ENCODE assay signal across 28 mouse cellular contexts in genomic region chr11:69105796-69106195, GRCm38 (mm10). TPM values are rescaled to one million over a fixed set of nuclear protein-coding genes. Genes with fewer than 3 reads are reported as not detected.
DNase-seq lines count a peak whose midpoint lies in the region; ATAC-seq and TF ChIP-seq lines count a peak whose summit lies in the region.
"Had no signal": no experiment of that assay in that cellular context is flagged by ENCODE, and none has a peak within 500 bp of the region (broad histone marks: within the 10 kb centered on the region; RNA-seq: fewer than 3 reads in every experiment).

No protein-coding gene starts in this region.

- H3K9ac ChIP-seq in heart, embryonic 13.5 days: peak overlapping the region; percentile 10; the same call in 1 of the 2 replicates
- H3K9ac ChIP-seq: forebrain, embryonic 12.5 days; heart, embryonic 12.5 days; intestine, embryonic 15.5 days; limb, embryonic 13.5 days; liver, embryonic 13.5 days; lung, embryonic 15.5 days had no signal

- H3K27me3 ChIP-seq in heart, embryonic 13.5 days (replicated peaks): no peaks in the 10 kb centered on the region
- H3K27me3 ChIP-seq in splenic B cell, adult 2 months (ENCODE audit: control insufficient read depth, insufficient read depth, low read length, poor library complexity, severe bottlenecking): no peaks in the 10 kb centered on the region
- H3K27me3 ChIP-seq: CH12.LX; forebrain, embryonic 12.5 days; heart, embryonic 12.5 days; intestine, embryonic 15.5 days; limb, embryonic 13.5 days; liver, embryonic 13.5 days; lung, embryonic 15.5 days had no signal

- no peak for TF ChIP-seq CTCF in lung, adult 2 months (IDR thresholded peaks at IDR 0.05; ENCODE audit: insufficient read depth, low read length)

- intact Hi-C loops in heart, postnatal 25 days (cut with DNase I): no loop called here

- ATAC-seq in heart, embryonic 13.5 days (ENCODE audit: extremely low read depth, insufficient number of reproducible peaks, low FRiP score, low TSS enrichment): no peak
- no peak for ATAC-seq in monocyte, adult 5-6 weeks (replicated peaks; ENCODE audit: insufficient number of reproducible peaks, low FRiP score, low TSS enrichment, poor library complexity, severe bottlenecking)
- ATAC-seq: activated CD4-positive, CD25-positive, alpha-beta regulatory T cell, adult 4 months; hindbrain, embryonic 16.5 days; intestine, embryonic 15.5 days had no signal

- H3K36me3 ChIP-seq in heart, embryonic 13.5 days: peaks cover 91% of the 10 kb centered on the region
- H3K36me3 ChIP-seq in splenic B cell, adult 2 months (ENCODE audit: control insufficient read depth, insufficient read depth, low read length, poor library complexity, severe bottlenecking): peaks cover 51% of the 10 kb centered on the region

- no peak overlapping the region for H3K4me3 ChIP-seq in heart, embryonic 13.5 days
- H3K4me3 ChIP-seq in lung, adult 2 months (replicated peaks; ENCODE audit: extremely low read depth, low read depth, low read length): no peak overlapping the region
- H3K4me3 ChIP-seq: forebrain, embryonic 12.5 days; heart, embryonic 12.5 days; intestine, embryonic 15.5 days; limb, embryonic 13.5 days; liver, embryonic 13.5 days; lung, embryonic 15.5 days had no signal

- no peaks in the 10 kb centered on the region for H3K9me3 ChIP-seq in heart, embryonic 13.5 days
- H3K9me3 ChIP-seq: forebrain, embryonic 12.5 days; G1E; heart, embryonic 12.5 days; intestine, embryonic 15.5 days; limb, embryonic 13.5 days; liver, embryonic 13.5 days; lung, embryonic 15.5 days had no signal

- no peak overlapping the region for H3K4me2 ChIP-seq in heart, embryonic 13.5 days
- H3K4me2 ChIP-seq: forebrain, embryonic 12.5 days; heart, embryonic 12.5 days; intestine, embryonic 15.5 days; limb, embryonic 13.5 days; liver, embryonic 13.5 days; lung, embryonic 15.5 days had no signal

- 83% methylated on average over 2 of the region's 2 CpGs for WGBS in heart, embryonic 13.5 days
- 75% methylated on average over 2 of the region's 2 CpGs for WGBS in lung, adult 2 months

- TF ChIP-seq POLR2A in lung, adult 2 months (IDR thresholded peaks at IDR 0.05; ENCODE audit: borderline replicate concordance, extremely low read depth, low read depth, low read length): 0 out of 2 replicates have a peak, but pooled peaks have one; percentile 7

- H3K4me1 ChIP-seq in heart, embryonic 13.5 days: peaks cover 13% of the 10 kb centered on the region
- peaks cover 4% of the 10 kb centered on the region; the same call in 1 of the 2 replicates for H3K4me1 ChIP-seq in lung, adult 2 months (ENCODE audit: control insufficient read depth, insufficient read depth, low read length)

- H3K27ac ChIP-seq in heart, embryonic 13.5 days (replicated peaks): no peak overlapping the region
- H3K27ac ChIP-seq: forebrain, embryonic 12.5 days; intestine, embryonic 15.5 days; limb, embryonic 13.5 days; liver, embryonic 13.5 days; lung, embryonic 15.5 days; stomach, postnatal 0 days had no signal

- DNase-seq in cerebellum, adult 9-11 months: peak; percentile 45
- DNase-seq in cerebellum, adult 18-20 months: no peak
- no peak for DNase-seq in heart, postnatal 25 days (ENCODE audit: low spot score)
- no peak for DNase-seq in lung, adult 2 months
- DNase-seq in lung, postnatal 36 days: no peak
- DNase-seq in splenic B cell, adult 2 months (ENCODE audit: low read depth, low spot score): peak; percentile 18
- DNase-seq: adrenal gland, postnatal 25 days; heart, postnatal 14 days; kidney, postnatal 4 days; liver, embryonic 13.5 days; thymus, postnatal 14 days had no signal

RNA-seq across cellular contexts. Expression of gene Per1, which starts 10.8 kb away (rescaled TPM):
- 8.6 and 9.0 TPM in 2 replicates for polyA plus RNA-seq in heart, embryonic 13.5 days (2015; fragmentation: Nextera tagmentation; extraction: Ambion mirVana)
- 10 to 100 TPM; 32.3 to 61.0 TPM for total RNA-seq in heart, postnatal 25 days (2021)
- polyA plus RNA-seq in lung, adult 2 months (2012; rRNA removed): 36.8 and 78.5 TPM in 2 replicates
- 44.9 to 89.7 TPM (median 81.1 TPM) in 3 replicates for total RNA-seq in monocyte, adult 5-6 weeks (2017)

RNA-seq across cellular contexts. Expression of gene Hes7, which starts 14.4 kb away (rescaled TPM):
- 0.47 and 0.67 TPM in 2 replicates for polyA plus RNA-seq in heart, embryonic 13.5 days (2015; fragmentation: Nextera tagmentation; extraction: Ambion mirVana)
- under 1 TPM in 1 of 2 experiments, not detected in 1; 0.14 TPM for total RNA-seq in heart, postnatal 25 days (2021)
- polyA plus RNA-seq in lung, adult 2 months (2012; rRNA removed): 0.25 and 0.95 TPM in 2 replicates
- total RNA-seq in monocyte, adult 5-6 weeks (2017): 0.49 TPM in 1 of 3 replicates, not detected in the others
- total RNA-seq: adrenal gland, postnatal 25 days; gastrocnemius, adult 8-10 months; granulocyte monocyte progenitor cell, adult 5-6 weeks; megakaryocyte-erythroid progenitor cell, adult 5-6 weeks had no signal
- polyA plus RNA-seq: activated CD4-positive, CD25-positive, alpha-beta regulatory T cell, adult 4 months had no signal

RNA-seq across cellular contexts. Expression of gene 9130213A22Rik, which starts 16.6 kb away (rescaled TPM):
- 0.41 and 0.60 TPM in 2 replicates for polyA plus RNA-seq in heart, embryonic 13.5 days (2015; fragmentation: Nextera tagmentation; extraction: Ambion mirVana)
- total RNA-seq in heart, postnatal 25 days (2021): under 1 TPM in 1 of 2 experiments, not detected in 1; 0.21 TPM
- polyA plus RNA-seq in lung, adult 2 months (2012; rRNA removed): 1.1 and 1.2 TPM in 2 replicates
- total RNA-seq in monocyte, adult 5-6 weeks (2017): not detected in 3 replicates
- total RNA-seq: CH12.LX; granulocyte monocyte progenitor cell, adult 5-6 weeks; megakaryocyte-erythroid progenitor cell, adult 5-6 weeks had no signal
- polyA plus RNA-seq: activated CD4-positive, CD25-positive, alpha-beta regulatory T cell, adult 4 months; embryonic facial prominence, embryonic 11.5 days; liver, embryonic 13.5 days; neural tube, embryonic 11.5 days had no signal

RNA-seq across cellular contexts. Expression of gene Vamp2, which starts 17.5 kb away (rescaled TPM):
- 79.5 and 82.1 TPM in 2 replicates for polyA plus RNA-seq in heart, embryonic 13.5 days (2015; fragmentation: Nextera tagmentation; extraction: Ambion mirVana)
- 10 to 100 TPM; 59.6 to 65.7 TPM for total RNA-seq in heart, postnatal 25 days (2021)
- 120 and 129 TPM in 2 replicates for polyA plus RNA-seq in lung, adult 2 months (2012; rRNA removed)
- total RNA-seq in monocyte, adult 5-6 weeks (2017): 13.1 to 89.9 TPM (median 23.6 TPM) in 3 replicates

RNA-seq across cellular contexts. Expression of gene Aloxe3, which starts 19.9 kb away (rescaled TPM):
- polyA plus RNA-seq in heart, embryonic 13.5 days (2015; fragmentation: Nextera tagmentation; extraction: Ambion mirVana): 0.13 and 0.14 TPM in 2 replicates
- total RNA-seq in heart, postnatal 25 days (2021): not detected
- polyA plus RNA-seq in lung, adult 2 months (2012; rRNA removed): 2.6 and 23.9 TPM in 2 replicates
- 0.32 to 0.57 TPM in 2 of 3 replicates, not detected in the other for total RNA-seq in monocyte, adult 5-6 weeks (2017)
- total RNA-seq: granulocyte monocyte progenitor cell, adult 5-6 weeks; heart, postnatal 14 days; megakaryocyte-erythroid progenitor cell, adult 5-6 weeks had no signal
- polyA plus RNA-seq: G1E; liver, embryonic 13.5 days had no signal

Comparison
In these comparisons a context has a peak if more than half of its experiments do, and no peak if none do; other contexts are left out.
1. DNase-seq: peak in cerebellum, adult 9-11 months (single experiment) and splenic B cell, adult 2 months (single experiment); none in cerebellum, adult 18-20 months (0 of 2), heart, postnatal 25 days (single experiment), lung, adult 2 months (single experiment) and lung, postnatal 36 days (single experiment).